11 mouse cellular contexts compared by ENCODE assay signal in the genomic region with DNA sequence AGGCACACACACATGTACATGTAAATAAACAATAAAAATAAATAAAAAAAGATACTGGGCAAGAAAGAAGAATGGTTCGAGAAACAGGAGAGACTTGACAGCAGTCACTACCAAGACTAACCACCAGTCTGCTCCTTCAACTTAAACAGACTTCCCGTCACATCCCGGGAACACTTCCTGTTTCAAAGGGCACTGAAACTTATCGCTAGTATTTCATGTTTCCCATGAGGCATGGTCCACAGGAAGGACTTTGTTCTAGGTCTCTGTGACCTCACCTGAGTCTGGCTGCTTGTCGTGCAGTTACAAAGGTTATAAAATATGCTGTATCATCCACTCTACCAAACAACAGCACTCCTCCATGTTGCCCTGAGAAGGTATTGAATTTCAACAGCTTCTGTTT. TPM values are rescaled to one million over a fixed set of nuclear protein-coding genes. Genes with fewer than 3 reads are reported as not detected.
DNase-seq lines count a peak whose midpoint lies in the region; ATAC-seq and TF ChIP-seq lines count a peak whose summit lies in the region.
"Had no signal": no experiment of that assay in that cellular context is flagged by ENCODE, and none has a peak within 500 bp of the region (broad histone marks: within the 10 kb centered on the region; RNA-seq: fewer than 3 reads in every experiment).

No protein-coding gene starts in this region.

- H3K27me3 ChIP-seq in heart, adult 2 months (ENCODE audit: control insufficient read depth, insufficient read depth, low read length): no peaks in the 10 kb centered on the region
- H3K27me3 ChIP-seq in liver, embryonic 13.5 days: no peaks in the 10 kb centered on the region
- H3K27me3 ChIP-seq in forebrain, embryonic 13.5 days: no peaks in the 10 kb centered on the region
- H3K27me3 ChIP-seq: neural tube, embryonic 13.5 days had no signal

- no peaks in the 10 kb centered on the region for H3K9me3 ChIP-seq in liver, embryonic 13.5 days (replicated peaks)
- no peaks in the 10 kb centered on the region for H3K9me3 ChIP-seq in forebrain, embryonic 13.5 days (replicated peaks)
- H3K9me3 ChIP-seq: neural tube, embryonic 13.5 days had no signal

- H3K36me3 ChIP-seq in heart, adult 2 months (ENCODE audit: control insufficient read depth, insufficient read depth, low read length): peaks cover 35% of the 10 kb centered on the region
- peaks cover 14% of the 10 kb centered on the region; the same call in 1 of the 2 replicates for H3K36me3 ChIP-seq in liver, embryonic 13.5 days
- H3K36me3 ChIP-seq in forebrain, embryonic 13.5 days (ENCODE audit: poor library complexity, severe bottlenecking): peaks cover 27% of the 10 kb centered on the region

- H3K4me3 ChIP-seq in heart, adult 2 months: no peak overlapping the region
- H3K4me3 ChIP-seq in liver, embryonic 13.5 days (replicated peaks): peak overlapping the region; percentile 9; the same call in 1 of the 2 replicates
- no peak overlapping the region for H3K4me3 ChIP-seq in forebrain, embryonic 13.5 days
- H3K4me3 ChIP-seq: neural tube, embryonic 13.5 days had no signal

- TF ChIP-seq EP300 in heart, adult 2 months (IDR thresholded peaks at IDR 0.05; ENCODE audit: insufficient read depth, low read depth, low read length): no peak

- no peak for TF ChIP-seq POLR2A in heart, adult 2 months (IDR thresholded peaks at IDR 0.05; ENCODE audit: insufficient read depth, low read depth, low read length)

- DNase-seq in heart, adult 2 months: no peak
- no peak for DNase-seq in heart, postnatal 4 days
- peak; percentile 44 for DNase-seq in 3T3-L1 (ENCODE audit: low read depth, low spot score)
- no peak for DNase-seq in liver, embryonic 13.5 days
- no peak for DNase-seq in frontal cortex, adult 2 months (ENCODE audit: extremely low spot score in 1 of 2, low spot score in 1 of 2)
- DNase-seq in thymus, adult 18-20 months: no peak
- DNase-seq: lung, adult 18-20 months had no signal

- peak overlapping the region; percentile 46 for H3K4me2 ChIP-seq in liver, embryonic 13.5 days
- H3K4me2 ChIP-seq in forebrain, embryonic 13.5 days: no peak overlapping the region
- H3K4me2 ChIP-seq: neural tube, embryonic 13.5 days had no signal

- TF ChIP-seq CTCF in heart, adult 2 months (IDR thresholded peaks at IDR 0.05): peak; percentile 52

- 22% methylated on average over 5 of the region's 5 CpGs for WGBS in heart, adult 2 months
- 13% methylated on average over 5 of the region's 5 CpGs for WGBS in liver, embryonic 13.5 days (ENCODE audit: insufficient replicate concordance)
- WGBS in forebrain, embryonic 13.5 days: 85% methylated on average over 5 of the region's 5 CpGs

- ATAC-seq in granulocyte monocyte progenitor cell, adult 5-6 weeks (replicated peaks; ENCODE audit: poor library complexity, severe bottlenecking): peak; percentile 30
- no peak for ATAC-seq in liver, embryonic 13.5 days (ENCODE audit: low read depth)
- no peak for ATAC-seq in forebrain, embryonic 13.5 days
- ATAC-seq: forebrain, embryonic 14.5 days had no signal

- H3K9ac ChIP-seq in heart, adult 2 months (ENCODE audit: low read depth, low read length): no peak overlapping the region; the same call in 1 of the 2 replicates
- peak overlapping the region; percentile 42 for H3K9ac ChIP-seq in liver, embryonic 13.5 days
- no peak overlapping the region for H3K9ac ChIP-seq in forebrain, embryonic 13.5 days
- H3K9ac ChIP-seq: neural tube, embryonic 13.5 days had no signal

- intact Hi-C loops in heart, adult 2 months (cut with DNase I): no loop called here

- H3K79me2 ChIP-seq in heart, adult 2 months (replicated peaks; ENCODE audit: control insufficient read depth, insufficient read depth, low read length): peaks cover 7% of the 10 kb centered on the region

- H3K4me1 ChIP-seq in heart, adult 2 months (ENCODE audit: control insufficient read depth, insufficient read depth, low read length): peaks cover 7% of the 10 kb centered on the region
- H3K4me1 ChIP-seq in liver, embryonic 13.5 days (replicated peaks): peaks cover 62% of the 10 kb centered on the region
- H3K4me1 ChIP-seq in forebrain, embryonic 13.5 days: peaks cover 19% of the 10 kb centered on the region

- peak overlapping the region; percentile 49 for H3K27ac ChIP-seq in heart, adult 2 months
- H3K27ac ChIP-seq in liver, embryonic 13.5 days: peak overlapping the region; percentile 74
- no peak overlapping the region for H3K27ac ChIP-seq in forebrain, embryonic 13.5 days
- H3K27ac ChIP-seq: neural tube, embryonic 13.5 days had no signal

RNA-seq across cellular contexts. Expression of gene Ten1, which starts 3.4 kb away (rescaled TPM):
- 10 to 100 TPM in 1 of 2 experiments, 1 to 10 TPM in 1; 9.1 to 12.8 TPM for total RNA-seq in heart, adult 2 months (2021)
- polyA plus RNA-seq in heart, adult 2 months (2012; rRNA removed): 10.2 and 17.0 TPM in 2 replicates
- 10 to 100 TPM; 32.7 to 39.6 TPM for total RNA-seq in heart, postnatal 4 days (2021)
- 85.3 and 106 TPM in 2 replicates for total RNA-seq in granulocyte monocyte progenitor cell, adult 5-6 weeks (2014; fragmentation: Nextera tagmentation)
- total RNA-seq in granulocyte monocyte progenitor cell, adult 5-6 weeks (2017): 28.5 and 31.9 TPM in 2 replicates
- 35.2 and 38.4 TPM in 2 replicates for polyA plus RNA-seq in liver, embryonic 13.5 days (2015; fragmentation: Nextera tagmentation; extraction: Ambion mirVana)
- 50.9 and 51.0 TPM in 2 replicates for polyA plus RNA-seq in frontal cortex, adult 2 months (2012; rRNA removed)
- 75.3 and 81.6 TPM in 2 replicates for polyA plus RNA-seq in forebrain, embryonic 13.5 days (2015; fragmentation: Nextera tagmentation; extraction: Ambion mirVana)

RNA-seq across cellular contexts. Expression of gene Acox1, which starts 3.6 kb away (rescaled TPM):
- 100 to 1,000 TPM; 159 to 195 TPM for total RNA-seq in heart, adult 2 months (2021)
- polyA plus RNA-seq in heart, adult 2 months (2012; rRNA removed): 134 and 205 TPM in 2 replicates
- total RNA-seq in heart, postnatal 4 days (2021): 10 to 100 TPM; 70.3 to 73.3 TPM
- total RNA-seq in granulocyte monocyte progenitor cell, adult 5-6 weeks (2014; fragmentation: Nextera tagmentation): 23.6 and 29.4 TPM in 2 replicates
- total RNA-seq in granulocyte monocyte progenitor cell, adult 5-6 weeks (2017): 15.0 and 16.0 TPM in 2 replicates
- 14.5 and 18.1 TPM in 2 replicates for polyA plus RNA-seq in liver, embryonic 13.5 days (2015; fragmentation: Nextera tagmentation; extraction: Ambion mirVana)
- 119 and 129 TPM in 2 replicates for polyA plus RNA-seq in frontal cortex, adult 2 months (2012; rRNA removed)
- polyA plus RNA-seq in forebrain, embryonic 13.5 days (2015; fragmentation: Nextera tagmentation; extraction: Ambion mirVana): 35.0 and 43.3 TPM in 2 replicates

RNA-seq across cellular contexts. Expression of gene Fbf1, which starts 27.3 kb away (rescaled TPM):
- 10 to 100 TPM; 14.8 to 15.0 TPM for total RNA-seq in heart, adult 2 months (2021)
- polyA plus RNA-seq in heart, adult 2 months (2012; rRNA removed): 11.8 and 17.6 TPM in 2 replicates
- 10 to 100 TPM; 20.2 to 21.5 TPM for total RNA-seq in heart, postnatal 4 days (2021)
- 14.1 and 22.2 TPM in 2 replicates for total RNA-seq in granulocyte monocyte progenitor cell, adult 5-6 weeks (2014; fragmentation: Nextera tagmentation)
- 15.3 and 22.8 TPM in 2 replicates for total RNA-seq in granulocyte monocyte progenitor cell, adult 5-6 weeks (2017)
- 7.0 and 9.0 TPM in 2 replicates for polyA plus RNA-seq in liver, embryonic 13.5 days (2015; fragmentation: Nextera tagmentation; extraction: Ambion mirVana)
- 105 and 124 TPM in 2 replicates for polyA plus RNA-seq in frontal cortex, adult 2 months (2012; rRNA removed)
- 58.5 and 71.5 TPM in 2 replicates for polyA plus RNA-seq in forebrain, embryonic 13.5 days (2015; fragmentation: Nextera tagmentation; extraction: Ambion mirVana)

RNA-seq across cellular contexts. Expression of gene Evpl, which starts 42.6 kb away (rescaled TPM):
- under 1 TPM; 0.39 to 0.50 TPM for total RNA-seq in heart, adult 2 months (2021)
- polyA plus RNA-seq in heart, adult 2 months (2012; rRNA removed): 0.15 and 0.29 TPM in 2 replicates
- total RNA-seq in heart, postnatal 4 days (2021): 1 to 10 TPM; 1.2 to 1.6 TPM
- total RNA-seq in granulocyte monocyte progenitor cell, adult 5-6 weeks (2014; fragmentation: Nextera tagmentation): 0.13 and 0.58 TPM in 2 replicates
- 1.5 and 1.7 TPM in 2 replicates for total RNA-seq in granulocyte monocyte progenitor cell, adult 5-6 weeks (2017)
- polyA plus RNA-seq in liver, embryonic 13.5 days (2015; fragmentation: Nextera tagmentation; extraction: Ambion mirVana): 0.10 TPM in 2 replicates
- 1.0 and 1.1 TPM in 2 replicates for polyA plus RNA-seq in frontal cortex, adult 2 months (2012; rRNA removed)
- polyA plus RNA-seq in forebrain, embryonic 13.5 days (2015; fragmentation: Nextera tagmentation; extraction: Ambion mirVana): 0.12 and 0.14 TPM in 2 replicates

RNA-seq across cellular contexts. Expression of gene Mrpl38, which starts 56.6 kb away (rescaled TPM):
- total RNA-seq in heart, adult 2 months (2021): 10 to 100 TPM; 56.8 to 59.7 TPM
- 42.1 and 55.5 TPM in 2 replicates for polyA plus RNA-seq in heart, adult 2 months (2012; rRNA removed)
- total RNA-seq in heart, postnatal 4 days (2021): 10 to 100 TPM; 52.5 to 55.3 TPM
- total RNA-seq in granulocyte monocyte progenitor cell, adult 5-6 weeks (2014; fragmentation: Nextera tagmentation): 52.1 and 60.1 TPM in 2 replicates
- 22.8 and 29.6 TPM in 2 replicates for total RNA-seq in granulocyte monocyte progenitor cell, adult 5-6 weeks (2017)
- polyA plus RNA-seq in liver, embryonic 13.5 days (2015; fragmentation: Nextera tagmentation; extraction: Ambion mirVana): 66.6 and 70.9 TPM in 2 replicates
- 36.1 and 44.3 TPM in 2 replicates for polyA plus RNA-seq in frontal cortex, adult 2 months (2012; rRNA removed)
- 79.8 and 86.1 TPM in 2 replicates for polyA plus RNA-seq in forebrain, embryonic 13.5 days (2015; fragmentation: Nextera tagmentation; extraction: Ambion mirVana)
